ENCODE assay signal across 13 mouse cellular contexts in genomic region chr2:7013126-7013525, GRCm38 (mm10).
DNase-seq lines count a peak whose midpoint lies in the region; ATAC-seq and TF ChIP-seq lines count a peak whose summit lies in the region.
"Had no signal": no experiment of that assay in that cellular context is flagged by ENCODE, and none has a peak within 500 bp of the region (broad histone marks: within the 10 kb centered on the region; RNA-seq: fewer than 3 reads in every experiment).

No protein-coding gene starts in this region.

- DNase-seq in heart, adult 2 months: peak; percentile 30 to 53
- no peak for DNase-seq in heart, embryonic 10.5 days (ENCODE audit: low spot score)
- peak; percentile 26 for DNase-seq in Muller cell, postnatal 12 days (ENCODE audit: inconsistent ontology term)
- DNase-seq in gastrocnemius, postnatal 10 days: peak; percentile 9
- DNase-seq in heart, postnatal 4 days: peak; percentile 18
- DNase-seq in cerebellum, adult 18-20 months: no peak
- no peak for DNase-seq in cerebellum, adult 9-11 months
- DNase-seq: kidney, adult 9 months; liver, postnatal 0 days had no signal

- no peaks in the 10 kb centered on the region for H3K4me1 ChIP-seq in heart, adult 2 months (ENCODE audit: control insufficient read depth, insufficient read depth, low read length)
- no peaks in the 10 kb centered on the region for H3K4me1 ChIP-seq in heart, embryonic 10.5 days
- H3K4me1 ChIP-seq in kidney, embryonic 16.5 days (ENCODE audit: insufficient read depth, low read length): no peaks in the 10 kb centered on the region
- H3K4me1 ChIP-seq: forebrain, embryonic 12.5 days had no signal

- no peaks in the 10 kb centered on the region for H3K27me3 ChIP-seq in heart, adult 2 months (ENCODE audit: control insufficient read depth, insufficient read depth, low read length)
- no peaks in the 10 kb centered on the region for H3K27me3 ChIP-seq in heart, embryonic 10.5 days (ENCODE audit: insufficient read depth, poor library complexity, severe bottlenecking)
- H3K27me3 ChIP-seq in kidney, embryonic 16.5 days (ENCODE audit: insufficient read depth, low read length): no peaks in the 10 kb centered on the region
- H3K27me3 ChIP-seq: forebrain, embryonic 12.5 days had no signal

- H3K27ac ChIP-seq in heart, adult 2 months: 0 out of 2 replicates have a peak overlapping the region, but pooled peaks have one; percentile 26
- no peak overlapping the region for H3K27ac ChIP-seq in heart, embryonic 10.5 days
- no peak overlapping the region for H3K27ac ChIP-seq in kidney, embryonic 16.5 days (ENCODE audit: low read length)
- H3K27ac ChIP-seq: forebrain, embryonic 12.5 days had no signal

- H3K36me3 ChIP-seq in heart, adult 2 months (ENCODE audit: control insufficient read depth, insufficient read depth, low read length): peaks cover 3% of the 10 kb centered on the region
- H3K36me3 ChIP-seq in heart, embryonic 10.5 days: 0 out of 2 replicates have a peak, but pooled peaks cover 5% of the 10 kb centered on the region
- no peaks in the 10 kb centered on the region for H3K36me3 ChIP-seq in kidney, embryonic 16.5 days (ENCODE audit: insufficient read depth, low read length)
- H3K36me3 ChIP-seq: forebrain, embryonic 12.5 days had no signal

- no peaks in the 10 kb centered on the region for H3K79me2 ChIP-seq in heart, adult 2 months (replicated peaks; ENCODE audit: control insufficient read depth, insufficient read depth, low read length)

- ATAC-seq in kidney, embryonic 16.5 days (ENCODE audit: low FRiP score, low TSS enrichment): no peak
- ATAC-seq: inflammation-experienced regulatory T-cells, adult 6 months; liver, postnatal 0 days; midbrain, embryonic 16.5 days had no signal

- no peak for TF ChIP-seq EP300 in heart, adult 2 months (IDR thresholded peaks at IDR 0.05; ENCODE audit: insufficient read depth, low read depth, low read length)

- no peak for TF ChIP-seq POLR2A in heart, adult 2 months (IDR thresholded peaks at IDR 0.05; ENCODE audit: insufficient read depth, low read depth, low read length)

- H3K9me3 ChIP-seq in heart, embryonic 10.5 days: no peaks in the 10 kb centered on the region
- no peaks in the 10 kb centered on the region for H3K9me3 ChIP-seq in kidney, embryonic 16.5 days (ENCODE audit: low read length)
- H3K9me3 ChIP-seq: forebrain, embryonic 12.5 days had no signal

- H3K9ac ChIP-seq in heart, adult 2 months (ENCODE audit: low read depth, low read length): no peak overlapping the region
- no peak overlapping the region for H3K9ac ChIP-seq in kidney, embryonic 16.5 days (replicated peaks; ENCODE audit: low read length)
- H3K9ac ChIP-seq: forebrain, embryonic 12.5 days; liver, postnatal 0 days had no signal

- TF ChIP-seq CTCF in heart, adult 2 months (IDR thresholded peaks at IDR 0.05): no peak

- intact Hi-C loops in heart, adult 2 months (cut with DNase I): no loop called here

- no peak overlapping the region for H3K4me2 ChIP-seq in kidney, embryonic 16.5 days (replicated peaks; ENCODE audit: low read depth, low read length)
- H3K4me2 ChIP-seq: forebrain, embryonic 12.5 days had no signal

- WGBS in heart, adult 2 months: 67% methylated on average over 5 of the region's 5 CpGs
- WGBS in heart, embryonic 10.5 days: 86% methylated on average over 5 of the region's 5 CpGs
- WGBS in kidney, embryonic 16.5 days: 68% methylated on average over 5 of the region's 5 CpGs

- no peak overlapping the region for H3K4me3 ChIP-seq in heart, adult 2 months
- H3K4me3 ChIP-seq in heart, embryonic 10.5 days: no peak overlapping the region
- H3K4me3 ChIP-seq in kidney, embryonic 16.5 days (ENCODE audit: low read length): no peak overlapping the region
- H3K4me3 ChIP-seq: forebrain, embryonic 12.5 days had no signal

Comparison
In these comparisons a context has a peak if more than half of its experiments do, and no peak if none do; other contexts are left out.
1. DNase-seq: peak in heart, adult 2 months (2 of 2), Muller cell, postnatal 12 days (single experiment), gastrocnemius, postnatal 10 days (single experiment) and heart, postnatal 4 days (single experiment); none in heart, embryonic 10.5 days (single experiment), cerebellum, adult 18-20 months (0 of 2) and cerebellum, adult 9-11 months (single experiment).